Mouse (Mus musculus) gastrocnemius, postnatal 14 days (tissue): Measurements from ENCODE around the gene Raet1e. TPM values are rescaled to one million over a fixed set of nuclear protein-coding genes. Genes with fewer than 3 reads are reported as not detected.
"Not testable (repeated sequence)": the region's sequence is repeated elsewhere in the genome, so short reads cannot be mapped to it uniquely, and the experiment has no call there.

Source experiments
- DNase-seq: peaks from one replicate; pipeline ENCODE4 v3.0.0; 2021; ENCODE audit warnings: mixed read lengths
- intact Hi-C: fragments of 180-260 bp; cut with DNase I; formaldehyde crosslinking; loops from one replicate; pipeline ENCODE4 v1.15.1; 2025; ENCODE audit warnings: low total_unique reads
- total RNA-seq, 2 experiments: library from RNA; stranded (reverse); gene quantifications; 2 replicates each; pipeline ENCODE4 v1.2.3; 2021

Raet1e gene
- total RNA-seq, 2 experiments from 2014 or later, result 0.29 to 0.47 TPM

DNA sequence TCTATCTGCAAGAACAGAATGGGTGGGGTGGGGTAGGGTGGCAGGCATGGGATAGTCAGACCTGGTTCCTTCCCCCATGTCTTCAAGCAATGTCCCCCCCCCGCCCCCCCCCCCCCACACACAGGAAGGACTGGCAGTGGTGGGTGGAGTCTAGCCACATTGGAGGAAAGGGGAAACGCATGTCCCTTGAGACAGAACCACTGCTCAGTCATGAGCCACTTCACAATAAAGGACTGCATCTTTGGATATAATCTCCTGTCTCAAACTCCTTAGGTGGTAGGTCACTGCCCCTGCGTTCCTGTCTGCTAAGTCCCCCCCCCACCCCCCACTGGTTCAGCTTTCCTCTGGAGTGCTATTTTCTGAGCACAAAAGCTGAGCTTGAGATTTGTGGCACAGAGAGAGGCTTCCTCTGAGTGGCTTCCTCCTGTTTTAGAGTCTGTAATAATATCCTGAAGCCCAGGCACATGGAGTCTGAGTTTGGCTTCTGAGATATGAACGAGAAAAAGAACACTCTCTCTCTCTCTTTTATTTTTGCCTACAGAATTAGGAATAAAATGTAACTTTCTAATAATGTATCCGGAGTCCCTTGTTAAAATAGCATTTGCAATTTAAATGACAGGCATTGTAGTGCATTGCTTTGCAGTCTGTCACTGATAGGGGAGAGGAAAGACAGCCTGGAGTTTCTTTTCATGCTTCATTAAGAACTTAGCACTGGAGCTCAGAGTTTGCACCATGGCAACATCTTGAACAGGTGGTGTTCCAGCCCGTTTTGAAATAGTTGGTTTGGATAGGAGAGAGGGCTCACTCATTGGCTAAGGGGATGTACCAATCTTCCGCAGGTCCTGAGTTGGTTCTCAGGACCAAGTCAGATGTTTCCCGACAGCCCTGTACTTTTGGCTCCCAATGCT lies 112.8 kb downstream of the Raet1e start:
- intact Hi-C loops, DNase-seq: not testable (repeated sequence)

DNA sequence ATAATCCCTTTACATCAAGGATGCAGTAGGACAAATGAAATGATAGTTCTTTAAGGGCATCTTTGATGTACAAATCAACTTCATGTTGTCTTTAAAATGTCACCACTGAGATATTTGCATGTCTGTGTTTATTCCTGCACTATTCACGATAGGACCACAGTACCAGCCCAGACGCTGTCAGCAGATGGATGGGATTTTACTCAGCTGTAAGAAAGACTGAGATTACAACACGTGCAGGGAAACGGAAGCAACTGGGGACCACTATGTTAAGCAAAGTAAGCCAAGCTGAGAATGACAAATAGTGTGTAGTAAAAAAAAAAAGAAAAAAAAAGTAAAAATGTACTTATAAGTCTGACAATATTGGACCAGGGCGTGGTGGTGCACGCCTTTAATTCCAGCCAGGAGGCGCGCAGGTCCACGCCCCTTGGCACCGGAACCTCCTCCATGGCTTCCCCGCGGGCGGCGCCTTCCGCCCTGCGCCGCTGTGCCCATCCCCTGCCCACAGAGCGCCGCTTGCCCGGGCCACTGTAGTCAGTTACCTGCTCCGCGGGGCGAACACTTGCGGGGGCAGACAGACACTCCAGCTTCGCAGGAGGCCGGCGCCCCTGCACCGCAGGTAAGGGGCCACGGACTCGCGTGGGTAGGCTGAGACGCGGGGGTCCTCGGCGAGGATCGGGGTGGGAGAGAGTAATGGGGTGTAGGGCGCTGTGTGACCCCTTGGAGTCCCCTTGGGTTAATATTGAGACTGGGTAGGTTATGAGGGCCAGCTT lies 114.7 kb downstream of the Raet1e start:
- peak; percentile 9 for DNase-seq

GRCm38 (mm10) chr10:22273684-22274305 lies 115.4 kb downstream of the Raet1e start:
- DNase-seq, result no peak
- intact Hi-C loops, result no loop called here

More for the DNA sequence above, 114.7 kb downstream of the Raet1e start:
- intact Hi-C loops, result not testable (repeated sequence)

DNA sequence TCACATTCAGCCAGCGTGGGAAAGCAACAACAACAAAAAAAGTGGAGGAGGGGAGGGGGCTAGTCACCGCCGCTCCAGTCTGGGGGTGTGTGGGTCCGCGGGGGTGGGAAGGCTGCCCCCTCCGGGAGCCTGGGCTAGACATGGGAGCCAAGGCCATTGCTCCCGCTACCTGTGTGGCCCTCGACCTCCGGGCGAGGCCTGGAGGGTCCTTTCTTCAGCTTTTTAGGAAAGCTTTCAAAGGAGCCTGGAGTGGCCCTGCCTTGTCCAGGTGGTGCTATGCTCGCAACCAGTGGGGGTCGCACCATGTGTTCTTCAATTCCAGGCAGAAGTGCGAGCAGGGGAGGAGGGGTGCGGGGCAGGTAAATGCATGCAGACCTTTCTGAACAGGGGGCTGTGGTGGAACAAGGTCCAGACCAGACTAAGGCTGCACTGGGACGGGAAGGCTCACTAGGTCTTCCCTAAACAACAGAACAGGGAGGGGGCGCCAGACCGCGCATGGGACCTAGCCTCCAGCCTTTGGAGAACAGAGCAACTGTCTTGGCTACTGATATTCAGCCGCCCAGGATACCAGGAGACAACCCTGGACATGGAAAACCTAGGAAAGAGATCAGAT lies 116.2 kb downstream of the Raet1e start:
- intact Hi-C loops, result no loop called here
- no peak for DNase-seq

DNA sequence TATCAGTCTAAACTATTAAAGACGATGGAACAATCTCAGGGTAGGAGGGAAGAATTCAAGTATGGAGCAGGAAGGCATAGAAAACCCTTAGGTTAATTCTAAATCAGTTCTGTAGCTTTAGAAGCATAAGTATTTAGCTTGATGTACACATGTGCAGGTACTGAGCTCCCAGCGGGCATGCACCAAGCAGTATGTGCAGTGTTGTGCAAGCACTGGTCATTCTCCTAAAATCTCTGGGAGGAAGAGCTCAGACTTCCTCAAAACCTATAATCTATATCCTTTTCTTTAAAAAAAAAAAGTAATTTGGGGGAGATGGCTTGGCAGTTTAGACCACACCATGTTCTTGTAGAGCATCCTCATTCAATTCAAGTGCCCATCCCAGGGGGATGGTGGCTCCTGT lies 120.1 kb downstream of the Raet1e start:
- DNase-seq, intact Hi-C loops: not testable (repeated sequence)

DNA sequence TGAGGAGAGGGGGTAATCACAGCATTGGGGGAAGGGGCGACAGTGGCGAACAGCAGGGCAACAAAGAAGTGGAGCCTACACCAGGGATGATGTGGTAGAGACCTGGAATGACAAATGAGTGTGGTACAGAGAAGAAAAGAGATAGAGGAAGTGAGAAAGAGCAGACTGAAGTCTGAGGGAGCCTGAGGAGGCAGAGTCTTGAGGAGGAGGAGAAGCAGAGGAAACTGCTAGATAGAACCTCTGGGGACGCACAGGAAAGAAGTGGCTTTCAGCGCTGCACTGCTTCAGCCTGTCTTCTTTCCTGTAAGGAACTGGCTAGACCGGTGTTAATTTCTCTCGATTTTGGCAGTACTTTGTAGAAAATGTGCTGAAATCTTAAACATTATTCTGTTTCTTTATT lies 124.4 kb downstream of the Raet1e start:
- no peak for DNase-seq
- intact Hi-C loops, result no loop called here

GRCm38 (mm10) chr10:22295676-22296075 lies 137.3 kb downstream of the Raet1e start:
- intact Hi-C loops, result no loop called here

DNA sequence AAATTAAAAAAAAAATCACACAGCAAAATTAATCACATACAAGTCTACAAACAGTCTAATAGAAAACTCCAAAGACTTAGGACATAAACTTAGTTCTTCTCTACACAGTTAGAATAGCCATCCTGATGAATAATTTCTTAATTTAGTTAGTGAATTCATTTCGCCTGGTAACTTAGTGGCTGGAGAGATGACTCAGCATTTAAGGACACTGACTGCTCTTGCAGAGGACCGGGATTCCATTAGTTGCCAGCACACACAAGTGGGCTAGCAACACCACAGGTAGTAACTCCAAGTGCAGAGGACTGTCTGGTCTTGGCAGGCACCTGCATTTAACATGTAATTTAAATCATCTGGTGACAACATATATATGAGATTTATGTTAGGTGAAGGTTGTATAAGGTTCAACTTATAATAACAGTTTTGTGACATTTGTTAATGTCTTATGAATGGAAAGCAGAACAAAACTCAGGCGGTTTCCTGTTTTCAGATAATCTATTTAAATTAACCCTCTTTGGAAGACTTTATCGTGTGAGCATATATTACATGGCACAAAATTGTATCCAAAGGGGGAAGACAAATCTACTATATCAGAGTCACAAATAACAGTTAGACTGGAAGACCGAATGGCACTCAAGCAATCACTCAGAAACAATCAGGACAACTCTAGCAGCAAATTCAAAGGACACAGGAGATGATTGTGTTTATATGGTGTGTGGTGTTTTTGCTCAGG lies 138.8 kb downstream of the Raet1e start:
- DNase-seq, result no peak
- intact Hi-C loops, result no loop called here

More at GRCm38 (mm10) chr10:22295676-22296075, 137.3 kb downstream of the Raet1e start:
- DNase-seq, result no peak

- no peak for DNase-seq
- intact Hi-C loops, result no loop called here
These were observed 139.5 kb downstream of the Raet1e start for GRCm38 (mm10) chr10:22297766-22298461.

GRCm38 (mm10) chr10:22299324-22299723 lies 141.0 kb downstream of the Raet1e start:
- no peak for DNase-seq
- intact Hi-C loops, result no loop called here

GRCm38 (mm10) chr10:22301641-22302040 lies 143.3 kb downstream of the Raet1e start:
- intact Hi-C loops, result no loop called here
- no peak for DNase-seq

GRCm38 (mm10) chr10:22302344-22303057 lies 144.1 kb downstream of the Raet1e start:
- intact Hi-C loops, result no loop called here
- no peak for DNase-seq

- intact Hi-C loops, result no loop called here
- no peak for DNase-seq
These were observed 145.4 kb downstream of the Raet1e start for GRCm38 (mm10) chr10:22303736-22304135.

DNA sequence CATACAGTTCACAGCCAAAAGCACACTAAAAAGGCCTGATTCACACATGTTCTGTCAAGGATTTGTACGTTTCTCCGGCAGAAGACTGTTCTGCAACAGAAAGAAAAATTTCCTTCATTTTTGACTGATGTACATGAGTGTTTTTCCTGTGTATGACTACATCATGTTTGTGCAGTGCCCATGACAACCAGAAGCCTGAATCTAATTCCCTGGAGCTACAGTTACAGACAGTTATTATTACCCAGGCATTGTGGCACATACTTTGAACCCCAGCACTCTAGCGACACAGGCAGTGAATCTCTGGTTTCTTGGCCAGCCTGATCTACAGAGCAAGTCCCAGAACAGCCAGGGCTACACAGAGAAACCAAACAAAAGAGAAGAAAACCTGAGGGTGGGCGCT lies 147.4 kb downstream of the Raet1e start:
- no peak for DNase-seq
- intact Hi-C loops, result no loop called here

GRCm38 (mm10) chr10:22306452-22306851 lies 148.1 kb downstream of the Raet1e start:
- DNase-seq, result no peak
- intact Hi-C loops, result no loop called here

GRCm38 (mm10) chr10:22308221-22308620 lies 149.9 kb downstream of the Raet1e start:
- intact Hi-C loops, result no loop called here
- DNase-seq, result no peak

GRCm38 (mm10) chr10:22322858-22323257 lies 164.5 kb downstream of the Raet1e start:
- DNase-seq, result no peak
- intact Hi-C loops, result no loop called here

DNA sequence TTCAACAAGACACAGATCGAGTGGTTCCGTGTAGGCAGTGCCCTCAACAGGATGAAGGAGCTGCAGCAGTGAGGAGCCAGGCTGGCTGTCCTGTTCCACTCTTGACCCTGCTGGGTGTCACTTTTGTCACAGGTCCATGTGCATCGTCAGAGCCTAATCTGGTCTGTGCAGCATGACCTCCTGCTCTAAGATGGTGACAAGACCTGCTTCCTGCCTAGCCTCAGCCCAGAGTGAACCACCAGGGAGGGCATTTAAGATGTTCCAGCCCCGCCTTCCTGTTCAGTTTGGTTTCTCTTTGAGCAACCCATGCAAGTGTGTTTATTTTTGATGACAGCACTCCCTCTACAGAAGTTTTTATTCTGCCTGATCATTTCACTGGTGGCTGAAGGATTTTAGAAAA lies 187.4 kb downstream of the Raet1e start:
- intact Hi-C loops, result not testable (repeated sequence)
- peak; percentile 8 for DNase-seq
